Mouse (Mus musculus) heart, adult 2 months (tissue): Measurements from ENCODE around the gene Kctd17.

Source experiments
- EP300 ChIP-seq: fragments of 200-500 bp; IDR thresholded peaks from 2 replicates; pipeline ENCODE4 v1.6.1; 2011; ENCODE audit warnings: low read depth, low read length, control low read depth; ENCODE audit not compliant: insufficient read depth
- POLR2A ChIP-seq: fragments of 200-500 bp; IDR thresholded peaks from 2 replicates; pipeline ENCODE4 v1.6.1; 2011; ENCODE audit warnings: mild to moderate bottlenecking, low read depth, low read length, control low read depth; ENCODE audit not compliant: insufficient read depth

DNA sequence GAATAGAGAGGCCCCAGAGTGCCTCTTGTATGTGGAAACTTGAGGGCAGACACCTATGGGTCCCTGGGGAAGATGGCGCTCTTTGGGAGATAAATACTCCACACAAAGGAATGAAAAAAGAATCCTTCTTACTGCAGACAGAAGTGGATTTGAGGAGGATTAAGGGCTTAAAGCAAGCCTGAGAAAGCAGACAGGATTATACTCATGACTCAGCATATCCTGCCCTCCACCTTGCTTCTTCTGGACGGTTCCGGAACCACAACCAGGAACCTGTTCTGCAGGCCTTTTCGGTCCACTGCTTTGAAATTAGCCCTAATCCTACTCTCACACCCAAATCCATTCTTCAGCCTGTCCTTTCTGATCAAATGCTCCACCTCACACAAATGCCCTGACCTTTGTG, 46.2 kb upstream of the Kctd17 start:
- TF ChIP-seq POLR2A (no peak), EP300 (no peak)
